Mouse (Mus musculus) frontal cortex, postnatal 10 days (tissue): Measurements from ENCODE around the gene Gpcpd1.

ENCODE experiments used
- DNase-seq, 2 experiments: peaks; one replicate each; pipeline ENCODE4 v3.0.0; 2022; ENCODE audit warnings: low spot score in 2 of 2, mixed read lengths in 1 of 2

Gpcpd1 gene

DNA sequence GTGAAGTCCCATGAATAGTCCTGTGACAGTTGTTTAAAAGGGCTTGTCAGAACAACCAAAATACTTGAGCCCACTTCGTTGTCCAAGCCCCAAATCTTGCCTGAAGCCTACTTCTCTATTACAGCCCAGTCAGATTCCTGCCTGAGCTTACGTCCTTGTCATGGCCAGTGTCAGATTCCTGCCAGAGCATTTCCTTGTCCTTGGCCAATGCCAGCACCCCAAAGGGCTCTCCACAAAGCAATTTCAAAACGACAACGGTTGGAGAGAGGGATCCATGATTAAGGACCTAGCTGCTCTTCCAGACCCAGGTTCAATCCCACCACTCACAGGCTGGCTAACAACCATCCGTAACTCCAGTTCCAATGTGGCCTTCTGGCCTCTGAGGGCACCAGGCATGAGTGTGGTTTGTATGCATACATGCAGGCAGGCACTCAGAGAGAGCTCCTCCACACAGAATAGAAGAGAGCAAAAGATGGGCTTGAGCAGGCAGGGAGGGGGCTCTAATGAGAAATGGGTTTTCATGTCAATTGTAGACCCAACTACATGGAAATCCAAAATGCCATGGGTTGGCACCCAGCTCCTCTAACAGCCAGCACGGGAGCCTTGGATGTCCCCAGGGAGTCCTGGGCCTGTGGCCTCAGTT is 70.2 kb downstream of the Gpcpd1 start:
- no peak for DNase-seq

DNA sequence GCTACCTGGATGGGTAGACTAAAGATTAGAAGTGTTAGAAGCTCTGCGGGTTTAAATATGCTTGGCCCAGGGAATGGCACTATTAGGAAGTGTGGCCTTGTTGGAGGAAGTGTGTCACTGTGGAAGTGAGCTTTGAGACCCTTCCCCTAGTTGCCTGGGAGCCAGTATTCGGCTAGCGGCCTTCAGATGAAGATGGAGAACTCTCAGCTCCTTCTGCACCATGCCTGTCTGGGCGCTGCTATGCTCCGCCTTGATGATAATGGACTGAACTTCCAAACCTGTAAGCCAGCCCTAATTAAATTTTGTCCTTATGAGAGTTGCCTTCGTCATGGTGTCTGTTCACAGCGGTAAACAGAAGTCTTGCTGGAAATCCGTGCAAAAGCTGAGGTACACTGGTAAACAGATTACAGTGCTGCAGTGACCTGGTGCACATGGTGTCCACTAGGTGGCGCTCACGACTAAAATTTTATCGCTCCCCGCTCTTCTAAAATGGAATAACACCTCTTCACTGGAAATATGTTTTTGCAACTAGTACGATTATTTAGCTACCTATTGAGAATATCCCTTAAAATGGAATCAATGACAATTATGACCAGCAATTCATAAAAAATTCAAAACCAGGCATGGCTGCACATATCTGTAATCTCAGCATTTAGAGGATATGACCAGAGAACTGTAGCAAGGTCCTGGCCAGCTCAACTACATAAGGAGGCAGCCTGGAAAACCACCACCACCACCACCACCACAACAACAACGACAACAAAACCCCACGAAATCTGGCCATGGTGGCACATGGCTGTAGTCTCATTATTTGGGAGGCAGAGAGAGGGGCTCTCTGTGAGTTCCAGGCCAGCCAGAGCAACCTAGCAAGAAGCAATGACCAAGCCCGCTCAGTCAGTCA is 71.1 kb downstream of the Gpcpd1 start:
- peak in 1 of 2 experiments; percentile 62 for DNase-seq

DNA sequence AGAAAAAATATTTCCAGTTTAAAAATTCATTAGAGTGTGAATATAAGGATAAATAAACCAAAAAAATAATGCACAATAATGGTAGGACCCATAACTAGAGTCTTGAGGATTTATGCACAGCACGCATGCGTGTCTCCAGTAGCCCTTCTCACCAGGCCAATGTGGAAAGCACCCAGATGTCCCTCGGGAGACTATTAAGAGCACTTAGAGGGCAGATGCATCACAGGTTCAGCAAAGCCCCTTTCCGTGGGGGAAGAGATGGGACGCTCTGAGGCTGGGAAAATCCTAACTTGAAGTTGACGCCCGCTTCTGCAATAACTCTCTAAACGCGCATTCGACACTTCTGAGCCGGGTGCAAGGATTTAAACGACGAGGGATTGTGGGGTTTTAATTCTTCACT is 71.9 kb downstream of the Gpcpd1 start:
- DNase-seq = no peak

DNA sequence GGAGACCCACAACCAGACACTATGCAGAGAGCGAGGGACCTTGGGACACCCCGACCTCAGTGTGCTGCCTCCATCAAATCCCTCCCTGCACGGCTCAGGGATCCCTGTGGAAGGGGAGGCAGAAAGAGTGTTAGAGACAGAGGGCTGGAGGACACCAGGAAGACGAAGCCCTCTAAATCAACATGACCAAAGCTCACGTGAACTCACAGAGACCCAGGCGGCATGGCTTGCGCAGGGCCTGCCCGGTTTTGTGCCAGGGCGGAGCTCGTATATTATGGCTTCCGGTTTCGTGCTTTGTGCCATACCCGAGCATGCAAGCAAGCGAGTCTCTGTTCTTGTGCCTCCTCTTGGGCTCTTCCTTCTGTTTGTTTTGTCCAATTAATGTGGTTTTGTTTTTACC is 72.5 kb downstream of the Gpcpd1 start:
- no peak for DNase-seq

DNA sequence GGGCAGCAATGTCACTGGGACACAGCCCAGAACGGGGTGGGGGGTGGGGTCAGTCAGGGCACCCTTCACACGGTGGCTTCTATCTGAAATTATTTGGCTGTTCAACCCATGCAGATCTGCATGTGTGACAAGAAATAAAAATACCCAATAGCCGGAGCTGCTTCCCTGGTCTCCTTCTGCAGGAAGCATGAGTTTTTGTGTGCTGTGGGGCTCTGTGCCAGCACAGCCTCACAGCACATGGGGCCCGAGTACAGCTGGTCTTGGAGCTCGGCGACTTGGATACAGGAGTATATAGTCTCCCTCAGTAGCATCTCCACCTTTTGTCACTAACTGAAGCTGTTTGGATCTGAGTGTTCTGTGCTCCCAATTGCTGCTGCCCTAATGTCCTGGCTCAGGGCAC is 73.2 kb downstream of the Gpcpd1 start:
- DNase-seq = peak in 1 of 2 experiments; percentile 37

DNA sequence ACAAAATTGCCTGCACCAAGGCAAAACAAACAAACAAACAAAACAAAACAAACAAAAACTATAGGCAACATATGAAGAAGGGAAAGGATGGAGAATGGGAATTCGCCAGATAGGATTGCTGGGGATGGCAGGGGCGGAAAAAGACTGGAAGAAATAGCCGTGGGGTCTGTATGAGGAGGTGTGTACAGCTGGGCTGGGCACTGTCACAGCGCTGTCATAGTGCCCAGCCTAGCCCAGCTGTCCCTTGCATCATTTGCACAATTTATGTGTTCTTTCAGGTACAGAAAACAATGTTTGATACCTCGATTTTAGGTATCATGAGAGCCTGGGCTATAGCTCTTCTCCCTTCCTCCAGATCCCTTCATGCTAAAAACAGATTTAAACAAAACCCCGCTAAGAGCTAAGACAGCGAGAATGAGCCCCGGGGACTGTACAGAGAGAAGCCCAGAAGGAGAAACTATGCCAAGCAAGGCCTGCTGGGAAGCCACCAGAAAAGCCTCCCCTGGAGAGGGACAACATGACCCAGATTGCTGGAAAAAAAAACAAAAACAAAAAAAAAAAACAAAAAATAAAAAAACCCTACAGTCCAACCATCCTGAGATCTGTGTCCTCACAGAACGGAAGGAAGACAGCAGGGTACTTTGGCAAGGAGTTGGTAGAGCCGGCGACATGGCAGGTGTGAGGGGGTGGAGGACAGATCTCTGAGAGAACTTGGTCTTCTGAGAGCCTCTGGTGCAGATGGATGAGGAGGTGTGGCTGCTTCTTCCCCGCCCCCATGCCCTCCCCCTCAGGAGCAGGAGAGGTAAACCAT is 74.0 kb downstream of the Gpcpd1 start:
- DNase-seq = no peak

DNA sequence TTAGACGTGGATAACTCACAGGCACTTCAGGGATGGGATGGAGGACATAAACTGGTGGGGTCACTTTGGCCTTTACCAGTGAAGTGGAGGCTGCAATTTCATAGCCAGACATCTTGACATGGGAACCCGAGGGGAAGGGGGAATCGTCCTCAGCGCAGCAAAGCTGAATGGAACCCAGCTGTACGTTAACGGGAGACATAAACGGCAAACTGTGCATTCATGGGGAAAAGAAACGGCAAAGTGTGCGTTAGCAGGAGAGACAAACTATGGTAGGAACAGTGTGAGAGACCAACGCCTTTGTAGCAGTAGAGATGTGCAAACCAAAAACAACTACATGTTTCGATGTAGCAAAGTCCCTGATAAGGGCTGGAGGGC is 74.6 kb downstream of the Gpcpd1 start:
- no peak for DNase-seq

DNA sequence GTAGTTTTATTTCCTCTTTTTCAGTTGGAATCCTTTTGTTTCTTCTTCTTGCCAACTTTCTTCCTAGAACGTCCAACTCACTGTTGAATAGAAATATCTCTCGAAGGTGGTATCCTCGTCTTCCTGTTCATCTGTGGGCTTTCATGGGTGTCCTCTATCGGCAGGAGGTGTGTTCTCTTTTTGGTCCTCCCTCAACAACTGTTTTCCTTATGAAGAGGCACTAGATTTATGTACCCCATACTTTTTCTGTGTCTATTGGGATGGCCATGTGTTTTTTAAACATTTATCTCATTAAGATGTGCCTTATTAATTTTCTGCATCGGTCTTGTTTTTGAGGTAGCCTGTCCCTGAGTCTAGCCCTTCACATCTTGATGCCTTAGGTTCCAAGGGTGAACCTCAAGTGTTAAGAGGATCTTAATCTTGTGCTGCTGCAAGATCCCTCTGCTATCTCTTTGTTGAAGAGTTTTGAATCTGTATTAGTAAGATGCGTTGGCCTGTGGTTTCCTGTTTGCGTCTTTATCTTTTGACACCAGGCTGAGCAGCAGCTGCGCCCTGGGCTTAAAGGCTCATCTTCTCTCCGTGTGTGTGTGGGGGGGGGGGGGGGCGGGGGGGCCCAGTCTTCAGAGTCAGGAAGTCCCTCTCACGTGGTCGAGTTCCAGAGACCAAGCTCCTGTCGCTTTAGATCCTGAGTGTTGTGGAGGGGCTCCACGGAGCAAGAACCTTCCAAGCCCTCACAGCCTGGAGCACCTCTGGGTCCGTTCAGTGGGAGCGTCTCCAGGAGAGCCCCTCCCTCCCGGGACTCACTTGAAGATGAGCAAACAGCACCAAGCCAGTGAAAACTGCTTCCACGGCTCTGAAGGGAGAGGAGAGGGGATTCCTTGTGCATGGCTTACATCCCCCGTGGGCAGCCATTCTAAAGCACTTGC is 75.2 kb downstream of the Gpcpd1 start:
- DNase-seq = no peak

DNA sequence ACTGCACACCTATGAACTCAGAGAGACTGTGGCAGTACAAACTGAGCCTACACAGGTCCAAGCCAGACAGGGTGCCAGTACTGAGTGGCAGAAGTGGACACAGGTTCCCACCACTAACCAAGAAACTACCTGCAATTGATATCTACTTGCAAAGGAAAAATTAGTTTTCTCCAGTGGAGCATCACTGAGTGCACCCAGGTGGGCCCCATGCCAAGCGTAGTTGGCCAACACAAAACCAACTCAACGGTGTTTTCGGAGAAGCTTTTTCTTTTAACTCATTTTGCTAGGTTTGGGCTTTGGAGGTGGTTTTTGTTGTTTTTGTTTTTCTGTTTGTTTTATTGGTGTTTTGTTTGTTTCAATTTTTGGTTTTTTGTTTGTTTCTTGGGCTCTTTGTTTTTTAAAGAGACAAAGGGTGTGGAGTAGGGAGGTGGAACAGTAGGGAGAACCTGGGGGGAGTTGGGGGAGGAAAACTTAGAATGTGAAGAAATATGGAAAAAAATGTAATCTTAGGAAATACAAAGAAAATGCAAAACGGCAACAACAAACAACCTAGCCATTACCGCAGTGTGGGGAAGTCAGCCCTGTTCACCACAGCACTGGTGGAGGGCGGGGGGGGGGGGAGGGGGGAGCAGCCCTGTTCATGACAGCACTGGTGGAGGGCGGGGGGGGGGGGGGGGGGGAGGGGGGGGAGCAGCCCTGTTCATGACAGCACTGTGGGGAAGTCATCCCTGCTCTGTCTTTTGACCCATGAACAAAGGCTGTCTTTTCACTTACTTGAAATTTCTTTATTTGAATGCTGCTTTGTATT is 76.3 kb downstream of the Gpcpd1 start:
- no peak for DNase-seq

DNA sequence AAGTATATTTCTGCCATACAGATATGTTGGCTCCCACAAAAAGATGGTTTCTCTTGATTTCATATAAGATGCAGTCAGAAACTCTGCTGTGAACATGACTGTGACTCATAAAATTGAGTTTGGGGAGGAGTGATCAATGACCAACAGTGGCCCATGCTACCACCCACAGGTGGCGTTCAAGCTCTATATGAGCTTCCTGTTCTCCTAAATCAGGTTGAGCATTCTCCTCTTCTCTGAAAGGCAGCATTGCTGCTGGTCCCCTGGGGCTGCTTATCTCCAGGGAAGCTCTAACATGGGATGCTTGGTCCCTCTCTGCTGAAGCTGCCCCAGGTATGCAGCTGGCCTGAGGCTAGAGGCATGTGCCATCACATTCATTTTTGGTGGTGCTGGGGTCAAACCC is 77.8 kb downstream of the Gpcpd1 start:
- DNase-seq = no peak

DNA sequence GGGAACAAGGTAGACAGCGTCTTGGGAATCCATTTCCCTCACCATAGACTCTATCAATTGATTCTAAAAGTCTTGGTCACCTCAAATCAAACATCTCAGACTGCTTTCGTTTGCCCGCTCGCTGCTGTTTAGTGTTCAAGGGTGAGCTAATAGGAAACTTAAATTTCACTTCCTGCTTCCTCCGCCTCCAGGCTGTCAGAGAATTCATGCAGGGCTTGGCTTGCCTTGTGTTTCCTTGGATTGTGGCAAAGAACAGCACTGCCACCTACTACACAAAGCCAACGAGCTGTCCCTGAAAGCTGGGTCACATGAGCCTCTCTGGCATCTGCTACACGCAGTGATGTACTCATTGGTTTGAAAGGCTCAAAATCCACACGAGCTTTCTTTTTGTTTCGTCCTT is 78.3 kb downstream of the Gpcpd1 start:
- no peak for DNase-seq

DNA sequence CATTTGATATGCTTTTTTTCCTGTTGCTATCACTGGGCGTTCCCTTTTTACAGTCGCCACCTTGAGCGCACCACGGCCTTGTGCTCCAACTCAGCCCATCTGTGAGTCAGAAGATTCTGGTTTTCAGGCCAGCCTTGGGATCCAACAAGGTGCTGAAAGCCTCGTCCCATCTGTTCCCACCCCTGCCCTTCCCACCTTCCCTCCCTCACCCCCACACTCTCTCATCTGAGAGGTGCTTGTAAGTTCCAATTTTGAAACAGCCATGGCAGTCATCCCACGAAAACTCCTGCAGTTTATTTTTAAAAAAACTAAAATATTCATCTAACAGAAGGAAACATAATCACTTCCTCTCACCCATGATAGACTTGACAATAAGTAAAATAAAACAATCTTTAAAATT is 80.0 kb downstream of the Gpcpd1 start:
- no peak for DNase-seq

DNA sequence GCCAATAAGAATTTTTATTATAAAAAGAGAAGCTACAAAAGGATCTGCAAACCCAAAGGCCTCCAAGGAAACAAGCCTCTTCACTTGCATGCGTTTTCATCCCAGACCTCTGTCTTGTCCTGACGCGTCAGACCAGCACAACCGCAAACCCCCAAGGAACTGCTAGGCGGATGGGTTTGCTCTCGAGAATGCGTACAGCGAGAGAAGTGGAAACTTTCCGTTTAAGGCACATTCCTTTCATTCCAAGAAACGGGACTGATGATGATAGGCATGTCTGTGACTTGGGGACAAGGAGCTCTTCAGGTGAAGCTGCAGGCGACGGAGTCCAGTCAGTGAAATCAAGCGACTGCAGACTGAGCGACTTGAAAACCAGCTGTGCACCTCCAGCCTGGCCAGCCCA is 80.4 kb downstream of the Gpcpd1 start:
- DNase-seq = no peak

DNA sequence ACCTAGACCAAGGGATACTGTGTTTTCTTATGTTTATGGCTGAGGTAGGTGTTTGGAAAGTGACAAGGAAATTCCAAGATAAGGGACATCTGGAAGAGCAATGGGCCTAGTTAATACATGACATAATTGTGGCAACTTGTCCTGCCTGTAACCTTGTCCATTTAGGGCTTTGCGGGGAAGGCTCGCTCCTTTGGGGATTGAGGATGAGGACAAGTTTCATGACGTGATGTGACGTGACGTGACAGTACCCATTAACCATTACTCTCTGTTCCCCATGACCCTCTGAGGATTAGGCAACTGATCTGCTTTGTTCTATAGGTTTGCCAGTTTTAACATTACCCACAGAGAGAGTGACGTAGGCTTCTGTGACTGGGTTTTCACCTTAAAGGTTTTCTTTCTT is 81.7 kb downstream of the Gpcpd1 start:
- no peak for DNase-seq

DNA sequence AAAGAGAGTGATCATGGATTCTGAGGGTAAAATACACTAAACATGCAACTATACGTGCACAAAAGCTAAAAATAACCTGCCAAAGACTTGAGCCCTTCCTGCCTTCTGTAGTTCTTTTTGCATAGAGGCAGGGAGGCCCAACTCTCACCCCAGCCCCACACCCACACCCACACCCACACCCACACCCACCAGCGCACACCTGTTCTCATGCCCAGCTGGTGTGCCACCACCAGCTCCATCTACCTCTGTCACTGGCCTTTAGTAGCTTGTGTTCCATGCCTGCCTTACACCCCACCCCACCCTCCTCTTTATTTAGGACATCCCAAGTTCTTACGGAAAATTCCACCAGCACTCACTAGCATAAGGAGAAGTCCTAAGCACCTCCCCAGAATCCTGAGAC is 89.2 kb downstream of the Gpcpd1 start:
- no peak for DNase-seq

DNA sequence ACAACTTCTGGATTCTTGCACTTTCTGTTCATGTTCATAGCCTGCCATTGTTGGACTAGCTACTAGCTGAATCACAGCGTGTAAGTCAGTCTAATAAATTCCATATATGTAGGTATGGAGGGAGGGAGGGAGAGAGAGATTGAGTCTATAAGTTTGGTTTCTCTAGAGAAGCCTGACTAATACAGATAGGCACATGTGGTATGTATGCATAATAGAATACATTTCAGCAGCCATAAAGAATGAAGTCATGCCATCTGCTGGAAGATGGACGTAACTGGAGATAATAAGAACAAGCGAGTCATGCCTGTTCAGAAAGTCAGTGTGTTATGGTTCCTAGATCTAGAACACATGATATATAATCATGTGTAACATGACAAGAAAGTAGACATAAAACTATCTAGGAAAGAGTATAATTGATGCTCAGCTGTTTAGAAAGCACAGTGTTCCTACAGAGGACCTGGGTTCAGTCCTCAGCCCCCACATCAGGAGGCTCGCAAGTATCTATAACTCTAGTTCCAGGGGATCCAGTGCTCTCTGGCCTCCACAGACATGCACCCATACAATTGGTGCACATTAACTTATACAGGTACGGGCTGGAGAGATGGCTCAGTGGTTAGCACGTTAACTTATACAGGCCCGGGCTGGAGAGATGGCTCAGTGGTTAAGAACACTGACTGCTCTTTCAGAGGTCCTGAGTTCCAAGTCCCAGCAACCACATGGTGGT is 90.0 kb downstream of the Gpcpd1 start:
- no peak for DNase-seq

DNA sequence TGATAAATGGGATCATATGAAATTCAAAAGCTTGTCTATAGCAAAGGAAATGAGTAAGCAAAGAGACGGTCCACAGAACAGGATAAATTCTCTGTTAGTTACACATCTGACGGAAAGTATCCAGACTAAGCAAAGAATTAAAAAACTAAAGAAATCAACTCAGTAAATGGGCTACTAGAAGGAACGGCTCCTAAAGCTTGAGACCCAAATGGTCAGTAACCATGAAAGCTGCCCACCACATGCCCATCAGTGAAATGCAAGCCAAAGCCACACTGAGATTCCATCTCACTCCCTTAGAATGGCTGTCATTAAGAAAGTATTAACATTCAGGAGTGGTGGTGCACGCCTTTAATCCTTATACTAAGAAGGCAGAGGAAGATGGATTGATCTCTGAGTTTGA is 94.3 kb downstream of the Gpcpd1 start:
- no peak for DNase-seq

DNA sequence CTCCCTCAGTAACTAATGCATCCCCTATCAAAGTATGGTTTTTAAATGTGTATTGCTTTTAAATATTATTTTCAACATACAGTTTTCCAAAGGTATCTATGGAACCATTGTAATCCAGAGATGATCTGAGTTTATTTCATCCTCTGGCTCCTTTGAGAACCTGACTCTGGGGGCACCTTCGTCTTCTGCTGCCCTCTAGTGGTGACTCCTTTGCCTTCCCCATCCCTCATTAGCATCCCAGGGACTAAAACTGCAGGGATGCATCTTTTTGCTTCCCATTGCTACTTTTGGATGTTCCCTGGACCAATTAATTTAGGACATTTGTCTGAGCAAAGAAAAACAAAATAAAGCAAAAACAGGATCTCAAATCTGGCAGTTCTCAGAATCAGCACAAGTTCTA is 102.1 kb downstream of the Gpcpd1 start:
- DNase-seq = peak in 1 of 2 experiments; percentile 49

DNA sequence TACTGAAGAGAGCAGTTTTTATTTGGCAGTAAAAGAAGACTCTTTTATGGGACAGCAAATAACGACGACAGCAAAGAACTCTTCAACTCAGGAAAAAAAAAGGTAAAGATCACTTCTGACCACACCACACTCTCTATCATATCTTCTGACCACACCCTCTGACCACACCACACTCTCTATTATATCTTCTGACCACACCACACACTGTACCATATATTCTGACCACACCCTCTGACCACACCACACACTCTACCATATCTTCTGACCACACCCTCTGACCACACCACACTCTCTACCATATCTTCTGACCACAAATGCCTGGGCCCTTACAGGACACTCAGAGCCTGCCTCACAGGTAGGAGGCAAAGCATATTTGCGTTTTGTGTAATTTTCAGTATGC is 106.0 kb downstream of the Gpcpd1 start:
- no peak for DNase-seq
